Mouse (Mus musculus) limb, embryonic 11.5 days (tissue): Measurements from ENCODE around the gene Fbl. TPM values are rescaled to one million over a fixed set of nuclear protein-coding genes. Genes with fewer than 3 reads are reported as not detected.

Experiments used
- ATAC-seq: fragments of 200-750 bp; cut with Nextera tagmentation; 2 replicates; pipeline ENCODE4 v1.8.0; 2017; ENCODE audit warnings: low read depth; ENCODE audit not compliant: insufficient number of reproducible peaks, low FRiP score, low TSS enrichment
- DNase-seq: peaks from one replicate; pipeline ENCODE4 v3.0.0-alpha.2; 2015; ENCODE audit warnings: low spot score
- H3K27ac ChIP-seq: fragments of 300-500 bp; sonication (generic); replicated peaks from 2 replicates; pipeline ENCODE4 v1.5.1; 2014; ENCODE audit warnings: low read depth, mild to moderate bottlenecking, low read length
- H3K27me3 ChIP-seq: fragments of 300-500 bp; sonication (generic); 2 replicates; pipeline ENCODE4 v1.6.1; 2014; ENCODE audit warnings: mild to moderate bottlenecking, low read length, mixed read lengths; ENCODE audit not compliant: control insufficient read depth, insufficient read depth
- H3K36me3 ChIP-seq: fragments of 300-500 bp; sonication (generic); 2 replicates; pipeline ENCODE4 v1.6.1; 2014; ENCODE audit warnings: mild to moderate bottlenecking, low read length, moderate library complexity, mixed read lengths; ENCODE audit not compliant: control insufficient read depth, insufficient read depth
- H3K4me1 ChIP-seq: fragments of 300-500 bp; sonication (generic); 2 replicates; pipeline ENCODE4 v1.6.1; 2014; ENCODE audit warnings: low read length, mixed read lengths; ENCODE audit not compliant: control insufficient read depth, insufficient read depth
- H3K4me2 ChIP-seq: fragments of 300-500 bp; sonication (generic); 2 replicates; pipeline ENCODE4 v1.6.1; 2014; ENCODE audit warnings: low read depth, mild to moderate bottlenecking, moderate library complexity; ENCODE audit not compliant: severe bottlenecking
- H3K4me3 ChIP-seq: fragments of 300-500 bp; sonication (generic); 2 replicates; pipeline ENCODE4 v1.5.1; 2014; ENCODE audit warnings: low read depth, low read length
- H3K9ac ChIP-seq: fragments of 300-500 bp; sonication (generic); 2 replicates; pipeline ENCODE4 v1.6.1; 2014; ENCODE audit warnings: mild to moderate bottlenecking, low read length
- H3K9me3 ChIP-seq: fragments of 300-500 bp; sonication (generic); 2 replicates; pipeline ENCODE4 v1.6.1; 2016; ENCODE audit warnings: low read length; ENCODE audit not compliant: control insufficient read depth
- WGBS: fragments of 180-500 bp; shearing (Covaris S2); extraction: QIAGEN DNeasy Blood & Tissue Kit; methylation state at CpG from one replicate; pipeline ENCODE4 v1.1.7; 2014; 5-methylcytosine and 5-hydroxymethylcytosine counted together
- polyA plus RNA-seq: library from polyadenylated mRNA; unstranded; fragments of >200 nt; fragmentation: Nextera tagmentation; extraction: Ambion mirVana; gene quantifications from 2 replicates; pipeline ENCODE4 v1.2.1, GENCODE M21; 2014

Fbl gene
- polyA plus RNA-seq, 1 experiment from 2014 or later, result 55.7 TPM

GRCm38 (mm10) chr7:28159893-28160292 is 9.6 kb upstream of the Fbl start:
- Histone ChIP-seq H3K4me3 (no peak overlapping the region), H3K36me3 (no peaks in the 10 kb centered on the region), H3K4me2 (no peak overlapping the region), H3K27me3 (no peaks in the 10 kb centered on the region), H3K27ac (no peak overlapping the region), H3K9ac (no peak overlapping the region), H3K4me1 (no peaks in the 10 kb centered on the region), H3K9me3 (no peaks in the 10 kb centered on the region)
- 86% methylated on average over 3 of the region's 3 CpGs for WGBS
- ATAC-seq (no peak), DNase-seq (no peak)

- Histone ChIP-seq H3K27me3 (no peaks in the 10 kb centered on the region), H3K4me3 (no peak overlapping the region), H3K9me3 (no peaks in the 10 kb centered on the region), H3K9ac (no peak overlapping the region), H3K36me3 (no peaks in the 10 kb centered on the region), H3K27ac (no peak overlapping the region), H3K4me1 (no peaks in the 10 kb centered on the region), H3K4me2 (no peak overlapping the region)
- no peak for DNase-seq
- no peak for ATAC-seq
- 54% methylated on average over 9 of the region's 9 CpGs for WGBS
These were observed 8.3 kb upstream of the Fbl start for GRCm38 (mm10) chr7:28161163-28161749.

GRCm38 (mm10) chr7:28165406-28165805 is 4.1 kb upstream of the Fbl start:
- DNase-seq, result no peak
- Histone ChIP-seq H3K4me2 (no peak overlapping the region), H3K27ac (no peak overlapping the region), H3K9me3 (no peaks in the 10 kb centered on the region), H3K4me3 (no peak overlapping the region), H3K4me1 (peaks cover 7% of the 10 kb centered on the region), H3K9ac (no peak overlapping the region), H3K36me3 (no peaks in the 10 kb centered on the region), H3K27me3 (no peaks in the 10 kb centered on the region)
- 77% methylated on average over 6 of the region's 6 CpGs for WGBS
- ATAC-seq, result no peak

DNA sequence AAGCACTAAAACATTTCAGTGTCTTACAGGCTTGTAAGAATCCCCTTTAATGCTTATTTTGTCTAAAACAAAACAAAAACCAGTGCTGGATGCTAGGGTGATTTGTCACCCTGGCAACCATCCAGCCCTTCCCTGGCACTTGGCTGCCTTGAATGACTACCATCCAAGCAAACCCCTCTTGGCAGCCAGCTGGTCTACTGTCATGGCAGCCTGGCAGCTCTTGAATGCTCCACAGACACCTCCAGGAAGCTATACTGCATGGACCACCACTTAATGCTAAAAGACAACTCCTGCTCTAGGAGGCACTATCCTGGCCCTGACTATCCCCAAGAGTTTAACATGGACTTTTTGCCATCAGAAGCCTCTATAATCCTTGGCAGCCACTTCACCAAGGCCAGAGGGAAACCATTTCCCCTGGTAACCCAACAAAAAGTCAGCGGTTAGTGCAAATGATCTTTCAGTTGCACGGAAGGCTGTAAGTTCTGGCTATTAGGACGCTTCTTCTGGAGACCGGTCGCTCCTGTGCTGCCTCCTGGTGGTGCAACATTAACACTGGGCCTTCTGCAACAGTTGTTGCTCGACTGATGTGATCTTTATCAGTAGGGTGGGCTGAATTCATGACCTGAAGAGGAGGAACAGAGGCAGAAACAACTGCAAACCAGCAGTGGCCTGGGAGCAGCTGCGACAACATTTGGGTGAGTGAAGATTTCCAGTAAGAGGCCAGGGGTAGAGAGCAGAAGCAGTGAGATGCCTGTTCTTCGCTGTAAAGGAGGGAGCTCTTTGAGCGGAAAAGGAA is 992 bp upstream of the Fbl start:
- Histone ChIP-seq H3K9me3 (no peaks in the 10 kb centered on the region), H3K27me3 (no peaks in the 10 kb centered on the region), H3K4me1 (peaks cover 13% of the 10 kb centered on the region), H3K4me2 (peak overlapping the region; percentile 87), H3K4me3 (peak overlapping the region; percentile 66), H3K27ac (no peak overlapping the region), H3K9ac (peak overlapping the region; percentile 66), H3K36me3 (no peaks in the 10 kb centered on the region)
- WGBS, result 13% methylated on average over 9 of the region's 9 CpGs
- ATAC-seq, result no peak
- DNase-seq, result peak; percentile 77

- Histone ChIP-seq H3K4me3 (no peak overlapping the region), H3K4me2 (no peak overlapping the region), H3K9ac (no peak overlapping the region), H3K36me3 (peaks cover 5% of the 10 kb centered on the region; the same call in 1 of the 2 replicates), H3K27me3 (no peaks in the 10 kb centered on the region), H3K4me1 (peaks cover 9% of the 10 kb centered on the region), H3K9me3 (no peaks in the 10 kb centered on the region), H3K27ac (no peak overlapping the region)
- DNase-seq, result no peak
- no peak for ATAC-seq
- WGBS, result 87% methylated on average over 4 of the region's 4 CpGs
These were observed 5.8 kb downstream of the Fbl start for GRCm38 (mm10) chr7:28175358-28175757.

DNA sequence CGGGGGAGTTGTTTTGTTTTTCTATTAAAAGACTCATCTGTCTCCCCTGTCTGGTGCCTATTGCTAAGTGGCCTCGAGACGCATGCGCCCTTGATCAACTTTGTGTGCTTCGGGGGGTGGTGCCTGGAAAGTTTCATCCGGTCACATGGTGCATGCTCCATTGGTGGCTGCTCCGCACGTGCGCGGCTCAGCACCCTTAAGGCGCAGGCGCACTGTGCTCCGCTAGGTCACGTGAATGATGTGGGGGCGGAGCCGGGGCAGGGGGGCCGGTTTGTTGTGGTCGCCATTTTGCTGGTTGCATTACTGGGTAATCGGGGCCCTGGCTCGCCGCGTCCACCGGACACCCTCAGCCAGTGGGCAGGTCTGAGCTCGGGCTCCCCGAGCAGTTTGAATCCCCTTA is 9.7 kb downstream of the Fbl start, which contains the start of gene Dyrk1b:
TSS of gene Dyrk1b (plus strand) at position 242 of the 400 bp plus-strand sequence.
- Histone ChIP-seq H3K4me3 (peak within 1 kb of the TSS; percentile 95), H3K4me2 (peak within 1 kb of the TSS; percentile 90), H3K36me3 (peaks cover 31% of the 10 kb centered on the region; the same call in 1 of the 2 replicates), H3K4me1 (peaks cover 6% of the 10 kb centered on the region; the same call in 1 of the 2 replicates), H3K9me3 (no peaks in the 10 kb centered on the region), H3K9ac (peak within 1 kb of the TSS; percentile 95), H3K27me3 (no peaks in the 10 kb centered on the region), H3K27ac (peak within 1 kb of the TSS; percentile 91)
- ATAC-seq (peak; percentile 86), DNase-seq (peak; percentile 99)
- under 1% methylated on average over 25 of the region's 25 CpGs for WGBS

GRCm38 (mm10) chr7:28179741-28180377 is 10.3 kb downstream of the Fbl start:
- no peaks in the 10 kb centered on the region for H3K27me3 ChIP-seq
- WGBS, result under 1% methylated on average over 40 of the region's 56 CpGs
- peak overlapping the region; percentile 90 for H3K4me2 ChIP-seq
- H3K4me1 ChIP-seq, result peaks cover 6% of the 10 kb centered on the region; the same call in 1 of the 2 replicates
- peak overlapping the region; percentile 95 for H3K4me3 ChIP-seq
- peak overlapping the region; percentile 91 for H3K27ac ChIP-seq
- H3K36me3 ChIP-seq, result peaks cover 36% of the 10 kb centered on the region
- DNase-seq (peak; percentile 92), ATAC-seq (peak; percentile 95)
- H3K9me3 ChIP-seq, result no peaks in the 10 kb centered on the region
- H3K9ac ChIP-seq, result peak overlapping the region; percentile 95

DNA sequence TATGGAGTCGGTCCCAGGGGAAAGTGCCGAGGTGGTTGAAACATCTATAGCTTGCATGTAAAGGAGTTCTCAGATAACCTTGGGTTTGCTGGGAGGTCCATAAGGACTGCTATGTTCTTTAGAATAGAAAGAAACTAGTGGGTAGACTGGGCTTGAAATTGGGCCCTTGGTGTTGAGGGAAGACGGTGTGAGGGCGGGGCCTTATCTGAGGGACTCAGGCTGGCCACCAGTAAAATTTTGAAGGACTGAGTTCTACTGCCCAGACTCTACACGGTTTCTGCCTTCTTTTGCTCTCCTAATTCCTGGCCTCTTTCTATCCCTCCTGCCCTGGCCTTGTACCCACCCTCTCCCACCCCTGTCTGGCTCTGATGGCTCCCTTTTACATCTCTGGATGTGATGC is 11.4 kb downstream of the Fbl start:
- Histone ChIP-seq H3K9ac (no peak overlapping the region; the same call in 1 of the 2 replicates), H3K36me3 (peaks cover 46% of the 10 kb centered on the region), H3K4me2 (peak overlapping the region; percentile 90)

More for the DNA sequence above, 11.4 kb downstream of the Fbl start:
- Histone ChIP-seq H3K4me3 (peak overlapping the region; percentile 95; the same call in 1 of the 2 replicates), H3K9me3 (no peaks in the 10 kb centered on the region), H3K27ac (no peak overlapping the region), H3K4me1 (peaks cover 6% of the 10 kb centered on the region; the same call in 1 of the 2 replicates), H3K27me3 (no peaks in the 10 kb centered on the region)
- ATAC-seq (no peak), DNase-seq (no peak)
- WGBS, result 95% methylated on average over 5 of the region's 5 CpGs
